Mouse (Mus musculus) lung, postnatal 0 days (tissue): ENCODE results near the gene Fancf.

Experiments used
- CTCF ChIP-seq: IDR thresholded peaks from 2 replicates; pipeline ENCODE4 v1.5.1; 2016; ENCODE audit warnings: antibody characterized with exemption, mild to moderate bottlenecking
- EP300 ChIP-seq: IDR thresholded peaks from 2 replicates; pipeline ENCODE4 v1.6.1; 2016; ENCODE audit warnings: antibody characterized with exemption, mild to moderate bottlenecking, control low read depth

GRCm38 (mm10) chr7:51840515-51840914 is 21.6 kb downstream of the Fancf start:
- TF ChIP-seq CTCF (no peak), EP300 (no peak)
